Mouse (Mus musculus) lung, postnatal 0 days (tissue): Measurements from ENCODE around the gene Sytl3.
"Not testable (repeated sequence)": the region's sequence is repeated elsewhere in the genome, so short reads cannot be mapped to it uniquely, and the experiment has no call there.

Source experiments
- CTCF ChIP-seq: IDR thresholded peaks from 2 replicates; pipeline ENCODE4 v1.5.1; 2016; ENCODE audit warnings: antibody characterized with exemption, mild to moderate bottlenecking
- EP300 ChIP-seq: IDR thresholded peaks from 2 replicates; pipeline ENCODE4 v1.6.1; 2016; ENCODE audit warnings: antibody characterized with exemption, mild to moderate bottlenecking, control low read depth

- not testable (repeated sequence) for TF ChIP-seq CTCF, EP300
Measured at GRCm38 (mm10) chr17:6640044-6640637, 18.8 kb upstream of the Sytl3 start.
